Mouse (Mus musculus) cerebellum, postnatal 25 days (tissue): Measurements from ENCODE around the gene Slc35f4.

Experiments used
- DNase-seq, 2 experiments: peaks; one replicate each; pipeline ENCODE4 v3.0.0; 2021; ENCODE audit warnings: mixed read lengths in 2 of 2

Slc35f4 gene

GRCm38 (mm10) chr14:49525931-49526291 is at the start of gene Slc35f4:
TSS of gene Slc35f4 (minus strand) at chr14:49526046.
- no peak for DNase-seq

GRCm38 (mm10) chr14:49568369-49568768 is 42.5 kb upstream of the Slc35f4 start:
- DNase-seq: no peak

GRCm38 (mm10) chr14:49560706-49561105 is 34.9 kb upstream of the Slc35f4 start:
- peak; percentile 42 to 59 for DNase-seq

GRCm38 (mm10) chr14:49540104-49540503 is 14.3 kb upstream of the Slc35f4 start:
- peak; percentile 33 to 70 for DNase-seq

GRCm38 (mm10) chr14:49525176-49525930 is 493 bp downstream of the Slc35f4 start:
- DNase-seq: peak; percentile 50 to 62

GRCm38 (mm10) chr14:49524665-49525064 is 1.2 kb downstream of the Slc35f4 start:
- DNase-seq: peak in 1 of 2 experiments; percentile 5

GRCm38 (mm10) chr14:49515096-49515665 is 10.7 kb downstream of the Slc35f4 start:
- no peak for DNase-seq

- no peak for DNase-seq
Measured at GRCm38 (mm10) chr14:49514137-49514536, 11.7 kb downstream of the Slc35f4 start.

- no peak for DNase-seq
Measured at GRCm38 (mm10) chr14:49495192-49495591, 30.7 kb downstream of the Slc35f4 start.

GRCm38 (mm10) chr14:49493793-49494192 is 32.1 kb downstream of the Slc35f4 start:
- DNase-seq: peak; percentile 71 to 83

GRCm38 (mm10) chr14:49492506-49492905 is 33.3 kb downstream of the Slc35f4 start:
- DNase-seq: no peak

- DNase-seq: no peak
Measured at GRCm38 (mm10) chr14:49476602-49477001, 49.2 kb downstream of the Slc35f4 start.

- DNase-seq: no peak
Measured at GRCm38 (mm10) chr14:49461761-49462160, 64.1 kb downstream of the Slc35f4 start.

- no peak for DNase-seq
Measured at GRCm38 (mm10) chr14:49460799-49461198, 65.0 kb downstream of the Slc35f4 start.

- no peak for DNase-seq
Measured at GRCm38 (mm10) chr14:49454283-49454914, 71.4 kb downstream of the Slc35f4 start.

- DNase-seq: peak in 1 of 2 experiments; percentile 6
Measured at GRCm38 (mm10) chr14:49453782-49454181, 72.1 kb downstream of the Slc35f4 start.

- DNase-seq: no peak
Measured at GRCm38 (mm10) chr14:49447669-49448068, 78.2 kb downstream of the Slc35f4 start.

- DNase-seq: no peak
Measured at GRCm38 (mm10) chr14:49446461-49446860, 79.4 kb downstream of the Slc35f4 start.

- no peak for DNase-seq
Measured at GRCm38 (mm10) chr14:49436811-49437210, 89.0 kb downstream of the Slc35f4 start.

GRCm38 (mm10) chr14:49431821-49432220 is 94.0 kb downstream of the Slc35f4 start:
- DNase-seq: no peak

- DNase-seq: peak; percentile 15 to 60
Measured at GRCm38 (mm10) chr14:49392482-49392881, 133.4 kb downstream of the Slc35f4 start.

- DNase-seq: no peak
Measured at GRCm38 (mm10) chr14:49362161-49362560, 163.7 kb downstream of the Slc35f4 start.

GRCm38 (mm10) chr14:49355561-49355960 is 170.3 kb downstream of the Slc35f4 start:
- DNase-seq: no peak

GRCm38 (mm10) chr14:49348897-49349250 is 177.0 kb downstream of the Slc35f4 start:
- DNase-seq: peak; percentile 58 to 78
